Mouse (Mus musculus) lung, adult 2 months (tissue): ENCODE measurements around the gene H2-DMb2.

Experiments
- CTCF ChIP-seq: fragments of 200-500 bp; IDR thresholded peaks from 2 replicates; pipeline ENCODE4 v1.5.1; 2011; ENCODE audit warnings: mild to moderate bottlenecking, low read length, control low read depth; ENCODE audit not compliant: insufficient read depth
- POLR2A ChIP-seq: fragments of 200-500 bp; IDR thresholded peaks from 2 replicates; pipeline ENCODE4 v1.6.1; 2011; ENCODE audit warnings: low read depth, mild to moderate bottlenecking, control low read depth, low read length, borderline replicate concordance; ENCODE audit errors: extremely low read depth

GRCm38 (mm10) chr17:34179913-34180859 lies 37.1 kb downstream of the H2-DMb2 start:
- no peak for TF ChIP-seq POLR2A
- no peak for TF ChIP-seq CTCF
